In the genomic region with DNA sequence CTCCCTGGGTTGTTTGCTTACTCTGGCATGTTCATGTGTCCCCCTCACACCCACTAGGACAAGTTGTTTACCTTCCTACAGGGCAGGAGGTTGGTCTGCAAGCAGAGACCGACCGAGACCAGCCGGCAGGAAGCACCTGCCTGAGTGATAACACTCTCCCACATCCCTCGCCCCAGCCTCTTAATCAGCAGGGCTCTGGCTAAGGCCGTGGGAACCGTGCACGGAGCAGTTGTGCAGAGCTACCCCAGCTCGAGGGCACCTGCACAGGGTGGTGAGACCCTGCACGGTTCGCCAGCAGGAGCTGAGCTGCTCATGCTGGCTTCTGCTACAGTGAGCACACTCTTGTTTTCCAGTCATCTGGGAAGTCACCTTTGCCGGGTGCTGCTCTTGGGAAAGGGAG, we compare ENCODE assay signal across 9 mouse cellular contexts. TPM values are rescaled to one million over a fixed set of nuclear protein-coding genes. Genes with fewer than 3 reads are reported as not detected.
DNase-seq lines count a peak whose midpoint lies in the region; ATAC-seq and TF ChIP-seq lines count a peak whose summit lies in the region.
"Had no signal": no experiment of that assay in that cellular context is flagged by ENCODE, and none has a peak within 500 bp of the region (broad histone marks: within the 10 kb centered on the region; RNA-seq: fewer than 3 reads in every experiment).

No protein-coding gene starts in this region.

- H3K9ac ChIP-seq in lung, postnatal 0 days (replicated peaks; ENCODE audit: low read depth), result no peak overlapping the region
- H3K9ac ChIP-seq in hindbrain, embryonic 13.5 days, result no peak overlapping the region
- H3K9ac ChIP-seq: limb, embryonic 15.5 days had no signal

- no peak overlapping the region for H3K4me3 ChIP-seq in lung, postnatal 0 days (ENCODE audit: low read depth, low read length)
- H3K4me3 ChIP-seq in hindbrain, embryonic 13.5 days, result no peak overlapping the region
- H3K4me3 ChIP-seq: limb, embryonic 15.5 days had no signal

- 34% methylated on average over 11 of the region's 11 CpGs for WGBS in lung, postnatal 0 days
- WGBS in hindbrain, embryonic 13.5 days, result 71% methylated on average over 11 of the region's 11 CpGs

- H3K27me3 ChIP-seq in lung, postnatal 0 days (replicated peaks; ENCODE audit: insufficient read depth, low read length), result no peaks in the 10 kb centered on the region
- no peaks in the 10 kb centered on the region for H3K27me3 ChIP-seq in hindbrain, embryonic 13.5 days
- H3K27me3 ChIP-seq: limb, embryonic 15.5 days had no signal

- TF ChIP-seq EP300 in lung, postnatal 0 days (IDR thresholded peaks at IDR 0.05), result peak; percentile 19; the same call in 1 of the 2 replicates

- peak; percentile 34 for ATAC-seq in lung, postnatal 0 days
- no peak for ATAC-seq in hindbrain, embryonic 13.5 days (ENCODE audit: low FRiP score)

- H3K27ac ChIP-seq in lung, postnatal 0 days (ENCODE audit: low read length), result no peak overlapping the region
- H3K27ac ChIP-seq in hindbrain, embryonic 13.5 days, result no peak overlapping the region
- H3K27ac ChIP-seq: limb, embryonic 15.5 days had no signal

- H3K9me3 ChIP-seq in lung, postnatal 0 days (ENCODE audit: low read length), result no peaks in the 10 kb centered on the region
- H3K9me3 ChIP-seq in hindbrain, embryonic 13.5 days, result no peaks in the 10 kb centered on the region
- H3K9me3 ChIP-seq: limb, embryonic 15.5 days had no signal

- peaks cover 29% of the 10 kb centered on the region for H3K36me3 ChIP-seq in lung, postnatal 0 days (ENCODE audit: insufficient read depth, low read length)
- peaks cover 7% of the 10 kb centered on the region; the same call in 1 of the 2 replicates for H3K36me3 ChIP-seq in hindbrain, embryonic 13.5 days

- no peaks in the 10 kb centered on the region for H3K4me1 ChIP-seq in lung, postnatal 0 days (ENCODE audit: insufficient read depth, low read depth, low read length)
- peaks cover 24% of the 10 kb centered on the region for H3K4me1 ChIP-seq in hindbrain, embryonic 13.5 days (replicated peaks)

- peak; percentile 49 for DNase-seq in cerebellum, adult 11-12 months
- no peak for DNase-seq in cerebellum, adult 9-10 months
- DNase-seq in lung, postnatal 0 days (ENCODE audit: low spot score), result no peak
- no peak for DNase-seq in lung, adult 18-20 months
- DNase-seq in induced T-regulatory cell, adult 2 months (ENCODE audit: low read depth), result peak; percentile 38
- DNase-seq in thymus, postnatal 0 days (ENCODE audit: low spot score), result peak; percentile 91
- no peak for DNase-seq in urinary bladder, adult 18-20 months (ENCODE audit: low spot score in 2 of 2)

- TF ChIP-seq CTCF in lung, postnatal 0 days (IDR thresholded peaks at IDR 0.05), result no peak

- no peak overlapping the region for H3K4me2 ChIP-seq in lung, postnatal 0 days (replicated peaks; ENCODE audit: low read depth, low read length)
- H3K4me2 ChIP-seq in hindbrain, embryonic 13.5 days, result no peak overlapping the region
- H3K4me2 ChIP-seq: limb, embryonic 15.5 days had no signal

RNA-seq across cellular contexts. Expression of gene Stat1, which starts 31.4 kb away (rescaled TPM):
- polyA plus RNA-seq in lung, postnatal 0 days (2015; fragmentation: Nextera tagmentation; extraction: Ambion mirVana), result 36.3 and 39.3 TPM in 2 replicates
- polyA plus RNA-seq in thymus, postnatal 0 days (2015; fragmentation: Nextera tagmentation; extraction: Ambion mirVana), result 212 and 220 TPM in 2 replicates
- polyA plus RNA-seq in hindbrain, embryonic 13.5 days (2015; fragmentation: Nextera tagmentation; extraction: Ambion mirVana), result 13.4 and 13.9 TPM in 2 replicates

Comparison
In these comparisons a context has a peak if more than half of its experiments do, and no peak if none do; other contexts are left out.
1. DNase-seq: peak in cerebellum, adult 11-12 months (single experiment), induced T-regulatory cell, adult 2 months (single experiment) and thymus, postnatal 0 days (single experiment); none in cerebellum, adult 9-10 months (single experiment), lung, postnatal 0 days (single experiment), lung, adult 18-20 months (0 of 2) and urinary bladder, adult 18-20 months (0 of 2).